Mouse (Mus musculus) forebrain, embryonic 15.5 days (tissue): ENCODE results near the gene Inhbc. TPM values are rescaled to one million over a fixed set of nuclear protein-coding genes. Genes with fewer than 3 reads are reported as not detected.
A peak's percentile ranks its signal among the peaks of the same experiment; 100 is the strongest.
"Not testable (repeated sequence)": the region's sequence is repeated elsewhere in the genome, so short reads cannot be mapped to it uniquely, and the experiment has no call there.

Experiments
- ATAC-seq: fragments of 200-750 bp; cut with Nextera tagmentation; replicated peaks from 2 replicates; pipeline ENCODE4 v1.8.0; 2017; ENCODE audit warnings: mild to moderate bottlenecking, moderate TSS enrichment, moderate library complexity
- H3K27ac ChIP-seq: fragments of 300-500 bp; sonication (generic); replicated peaks from 2 replicates; pipeline ENCODE4 v1.5.1; 2015; ENCODE audit warnings: mild to moderate bottlenecking, inconsistent platforms
- H3K27me3 ChIP-seq: fragments of 300-500 bp; sonication (generic); 2 replicates; pipeline ENCODE4 v1.6.1; 2015; ENCODE audit warnings: inconsistent platforms
- H3K36me3 ChIP-seq: fragments of 300-500 bp; sonication (generic); 2 replicates; pipeline ENCODE4 v1.6.1; 2015; ENCODE audit warnings: mild to moderate bottlenecking, inconsistent platforms
- H3K4me1 ChIP-seq: fragments of 300-500 bp; sonication (generic); 2 replicates; pipeline ENCODE4 v1.6.1; 2015; ENCODE audit warnings: inconsistent platforms
- H3K4me2 ChIP-seq: fragments of 300-500 bp; sonication (generic); replicated peaks from 2 replicates; pipeline ENCODE4 v1.6.1; 2015; ENCODE audit warnings: mild to moderate bottlenecking, inconsistent platforms
- H3K4me3 ChIP-seq: fragments of 300-500 bp; sonication (generic); 2 replicates; pipeline ENCODE4 v1.5.1; 2015; ENCODE audit warnings: mild to moderate bottlenecking, inconsistent platforms
- H3K9ac ChIP-seq: fragments of 300-500 bp; sonication (generic); replicated peaks from 2 replicates; pipeline ENCODE4 v1.6.1; 2015; ENCODE audit warnings: mild to moderate bottlenecking, inconsistent platforms
- H3K9me3 ChIP-seq: fragments of 300-500 bp; sonication (generic); 2 replicates; pipeline ENCODE4 v1.6.1; 2016; ENCODE audit warnings: inconsistent platforms
- WGBS: fragments of 180-500 bp; shearing (Covaris S2); methylation state at CpG from one replicate; pipeline ENCODE4 v1.1.7; 2015; ENCODE audit warnings: mixed read lengths; 5-methylcytosine and 5-hydroxymethylcytosine counted together
- polyA plus RNA-seq: library from polyadenylated mRNA; unstranded; fragments of >200 nt; fragmentation: Nextera tagmentation; extraction: Ambion mirVana; gene quantifications from 2 replicates; pipeline ENCODE4 v1.2.1, GENCODE M21; 2015

Gene Inhbc
- polyA plus RNA-seq, 1 experiment from 2014 or later: not detected

DNA sequence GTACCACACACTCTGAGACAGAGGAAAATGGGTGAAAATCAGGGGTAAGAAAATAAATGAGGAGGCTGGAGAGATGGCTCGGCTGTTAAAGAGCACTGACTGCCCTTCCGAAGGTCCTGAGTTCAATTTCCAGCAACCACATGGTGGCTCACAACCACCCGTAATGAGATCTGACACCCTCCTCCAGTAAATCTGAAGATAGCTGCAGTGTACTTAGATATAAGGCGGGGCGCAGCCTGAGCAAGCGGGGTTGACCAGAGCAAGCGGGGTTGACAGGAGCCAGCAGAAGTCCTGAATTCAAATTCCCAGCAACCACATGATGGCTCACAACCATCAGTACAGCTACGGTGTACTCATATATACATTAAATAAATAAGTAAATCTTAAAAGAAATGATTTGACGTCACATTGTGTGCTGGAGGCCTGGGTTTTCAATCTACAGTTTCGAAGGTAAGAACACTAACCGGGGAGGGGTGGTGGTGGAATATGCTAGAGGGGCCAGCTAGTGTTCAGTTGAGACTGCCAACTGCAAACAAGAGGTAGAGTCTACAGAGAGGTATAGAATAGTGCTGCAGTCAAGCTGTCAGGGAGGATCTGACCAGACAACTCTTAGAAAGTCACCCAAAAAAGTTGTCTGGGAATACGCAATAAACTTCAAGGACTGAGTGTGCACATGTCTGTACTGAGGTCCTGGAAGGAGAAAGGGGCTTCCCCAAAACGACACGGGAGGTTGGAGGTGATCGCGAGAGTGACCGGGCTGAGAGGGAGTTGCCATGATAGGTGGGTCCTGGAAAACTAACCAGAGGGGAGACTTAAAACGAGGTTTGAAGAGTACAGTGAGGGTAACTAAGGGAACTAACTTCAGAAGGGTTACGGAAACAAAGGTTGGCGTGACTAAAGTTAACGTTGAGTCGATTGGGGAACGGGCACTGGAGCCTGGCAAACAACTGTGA, 59.4 kb downstream of the Inhbc start:
- ATAC-seq: peak; percentile 17
- 39% methylated on average over 23 of the region's 23 CpGs for WGBS
- Histone ChIP-seq H3K36me3 (peaks cover 27% of the 10 kb centered on the region), H3K27me3 (no peaks in the 10 kb centered on the region), H3K9ac (peak overlapping the region; percentile 73), H3K27ac (peak overlapping the region; percentile 79), H3K4me3 (peak overlapping the region; percentile 71), H3K9me3 (no peaks in the 10 kb centered on the region), H3K4me1 (peaks cover 13% of the 10 kb centered on the region), H3K4me2 (peak overlapping the region; percentile 63)

DNA sequence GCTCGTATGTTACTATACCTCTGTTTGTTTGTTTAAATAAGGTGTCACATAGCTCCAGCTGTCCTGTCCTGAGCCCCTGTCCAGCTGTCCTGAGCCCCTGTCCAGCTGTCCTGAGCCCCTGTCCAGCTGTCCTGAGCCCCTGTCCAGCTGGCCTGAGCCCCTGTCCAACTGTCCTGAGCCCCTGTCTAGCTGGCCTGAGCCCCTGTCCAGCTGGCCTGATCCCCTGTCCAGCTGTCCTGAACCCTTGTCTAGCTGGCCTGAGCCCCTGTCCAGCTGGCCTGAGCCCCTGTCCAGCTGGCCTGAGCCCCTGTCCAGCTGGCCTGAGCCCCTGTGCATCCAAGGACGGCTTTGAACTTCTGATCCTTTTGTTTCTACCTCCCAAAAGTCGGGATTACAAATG, 61.1 kb downstream of the Inhbc start:
- WGBS: 91% methylated on average over 3 of the region's 3 CpGs
- H3K27me3 ChIP-seq, H3K27ac ChIP-seq, ATAC-seq, H3K4me3 ChIP-seq, H3K4me2 ChIP-seq, H3K9ac ChIP-seq, H3K9me3 ChIP-seq: not testable (repeated sequence)
- H3K4me1 ChIP-seq: peaks cover 13% of the 10 kb centered on the region
- H3K36me3 ChIP-seq: peaks cover 43% of the 10 kb centered on the region

Other genes with a start within 250 kb of the Inhbc start
- 110 and 117 TPM in 2 replicates for gene Os9, start 249.3 kb downstream of the Inhbc start, polyA plus RNA-seq
- gene B4galnt1, start 205.2 kb downstream of the Inhbc start, polyA plus RNA-seq: 35.1 and 36.7 TPM in 2 replicates
- 1.4 and 2.1 TPM in 2 replicates for gene Slc26a10, start 189.8 kb downstream of the Inhbc start, polyA plus RNA-seq
- gene Arhgef25, start 180.3 kb downstream of the Inhbc start, polyA plus RNA-seq: 31.4 and 32.3 TPM in 2 replicates
- gene Dtx3, start 174.7 kb downstream of the Inhbc start, polyA plus RNA-seq: 211 and 222 TPM in 2 replicates
- gene Pip4k2c, start 158.8 kb downstream of the Inhbc start, polyA plus RNA-seq: 24.9 and 26.1 TPM in 2 replicates
- gene Kif5a, start 107.1 kb downstream of the Inhbc start, polyA plus RNA-seq: 76.4 and 80.6 TPM in 2 replicates
- gene Dctn2, start 104.1 kb downstream of the Inhbc start, polyA plus RNA-seq: 320 and 321 TPM in 2 replicates
- gene Mbd6, start 81.4 kb downstream of the Inhbc start, polyA plus RNA-seq: 17.4 and 17.5 TPM in 2 replicates
- 130 and 137 TPM in 2 replicates for gene Mars, start 58.6 kb downstream of the Inhbc start, polyA plus RNA-seq
- 0.62 and 1.1 TPM in 2 replicates for gene Arhgap9, start 48.5 kb downstream of the Inhbc start, polyA plus RNA-seq
- gene Gli1, start 28.5 kb downstream of the Inhbc start, polyA plus RNA-seq: 1.2 and 1.5 TPM in 2 replicates
- 0.04 TPM in 1 of 2 replicates, not detected in the other for gene Inhbe, start 16.0 kb downstream of the Inhbc start, polyA plus RNA-seq
- 39.2 and 43.6 TPM in 2 replicates for gene R3hdm2, start 9.9 kb upstream of the Inhbc start, polyA plus RNA-seq
- 1.5 and 1.6 TPM in 2 replicates for gene Stac3, start 131.3 kb upstream of the Inhbc start, polyA plus RNA-seq
- gene Ndufa4l2, start 144.5 kb upstream of the Inhbc start, polyA plus RNA-seq: 17.1 and 18.0 TPM in 2 replicates
- 75.2 and 78.5 TPM in 2 replicates for gene Shmt2, start 152.0 kb upstream of the Inhbc start, polyA plus RNA-seq
- gene Nxph4, start 164.1 kb upstream of the Inhbc start, polyA plus RNA-seq: 38.9 and 40.2 TPM in 2 replicates